Mouse (Mus musculus) hindlimb bud, embryonic 11.5 days (tissue): ENCODE data around the gene Ghr.

Source experiments
- DNase-seq: peaks from one replicate; pipeline ENCODE4 v3.0.0-alpha.2; 2012; ENCODE audit warnings: low read depth, low spot score; ENCODE audit errors: extremely low spot score

Ghr gene

DNA sequence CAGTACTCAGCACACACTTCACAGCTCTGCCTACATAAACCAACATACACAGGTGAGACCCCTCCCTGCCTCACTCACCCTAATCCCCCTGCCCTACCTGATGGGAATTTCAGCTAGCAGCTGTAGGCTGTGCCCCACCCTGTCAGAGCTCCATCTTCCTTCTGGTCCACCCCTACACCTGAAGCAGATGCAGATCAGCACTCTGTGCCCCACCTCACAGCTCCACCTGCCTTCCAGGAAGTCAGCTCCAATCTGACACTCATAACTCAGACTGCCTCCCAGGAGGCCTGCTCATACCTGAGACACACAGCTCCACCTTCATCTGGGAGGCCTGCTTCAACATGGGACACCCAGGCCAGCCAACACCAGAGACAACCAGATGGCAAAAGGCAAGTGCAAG, 192.6 kb downstream of the Ghr start:
- DNase-seq, result no peak

DNA sequence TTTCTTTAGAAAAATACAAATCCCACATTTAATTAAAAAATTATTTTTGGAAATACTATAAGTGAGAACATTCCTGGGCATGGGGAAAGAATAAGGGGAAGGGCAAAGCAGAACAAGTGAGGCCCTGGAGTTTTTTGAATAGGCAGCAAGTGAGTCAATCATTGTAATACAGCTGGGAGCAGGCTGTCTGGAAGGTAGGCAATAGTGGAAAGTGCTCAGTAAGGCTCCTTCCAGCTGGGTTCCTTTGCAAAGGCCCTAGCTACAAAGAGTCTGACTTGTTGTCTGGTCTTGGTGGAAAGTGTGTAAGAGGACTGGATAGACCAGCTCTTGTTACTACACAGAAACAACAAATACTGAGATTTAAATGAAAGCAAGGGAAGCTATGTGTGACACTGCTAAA, 194.3 kb downstream of the Ghr start:
- DNase-seq, result no peak

DNA sequence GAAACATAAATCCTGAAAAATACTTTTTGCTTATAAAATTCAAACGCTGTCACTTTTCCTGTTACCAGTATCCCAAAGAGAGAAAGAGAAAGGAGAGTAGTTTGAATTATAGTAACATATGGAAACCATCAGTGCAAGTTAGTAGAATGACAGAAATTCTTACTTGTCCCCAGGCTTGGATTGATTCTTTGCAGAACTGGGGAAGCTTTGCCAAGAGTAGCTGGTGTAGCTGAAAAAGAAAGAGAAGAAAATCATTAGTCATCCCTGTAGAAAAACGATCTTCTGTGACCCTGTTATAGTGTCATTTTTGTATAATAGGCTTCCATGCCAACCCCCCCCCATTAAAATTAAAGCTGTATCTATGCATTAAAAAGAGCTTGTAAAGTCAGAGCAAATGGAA, 194.8 kb downstream of the Ghr start:
- DNase-seq, result no peak

DNA sequence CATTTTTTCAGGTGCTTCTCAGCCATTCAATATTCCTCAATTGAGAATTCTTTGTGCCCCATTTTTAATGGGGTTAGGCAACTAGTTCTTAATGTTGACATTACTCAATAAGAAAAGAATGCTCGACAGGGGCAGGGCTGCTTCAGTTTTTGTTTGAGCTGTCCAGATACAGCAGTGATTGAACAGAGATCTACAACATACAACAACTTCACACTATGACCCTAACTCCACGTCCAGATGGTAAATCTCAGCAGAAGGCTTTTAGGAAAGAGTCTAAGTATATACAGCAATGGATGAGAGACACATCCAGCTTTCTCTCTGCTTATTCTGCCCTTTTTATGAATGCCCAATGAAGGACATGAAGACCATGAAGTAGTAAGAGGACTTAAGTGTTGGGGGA, 199.5 kb downstream of the Ghr start:
- no peak for DNase-seq

DNA sequence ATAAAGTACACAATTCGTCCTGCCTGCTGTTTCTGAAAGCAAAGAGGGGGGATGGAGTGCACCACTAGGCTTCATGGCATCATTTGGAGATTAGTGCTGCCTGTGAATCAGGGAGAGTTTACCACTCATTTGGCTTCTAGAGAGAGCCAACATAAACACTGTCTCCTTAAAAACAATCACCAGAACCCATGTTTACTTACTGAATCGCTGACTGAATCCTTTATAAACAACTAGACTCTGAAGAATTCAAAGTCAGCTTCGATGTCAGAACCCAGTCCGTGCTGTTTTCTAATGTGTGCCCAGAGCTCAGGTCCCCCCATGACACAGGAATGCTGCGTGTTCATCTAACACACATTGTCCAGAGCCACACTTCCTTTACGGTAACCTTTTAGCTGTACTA, 201.9 kb downstream of the Ghr start:
- no peak for DNase-seq

DNA sequence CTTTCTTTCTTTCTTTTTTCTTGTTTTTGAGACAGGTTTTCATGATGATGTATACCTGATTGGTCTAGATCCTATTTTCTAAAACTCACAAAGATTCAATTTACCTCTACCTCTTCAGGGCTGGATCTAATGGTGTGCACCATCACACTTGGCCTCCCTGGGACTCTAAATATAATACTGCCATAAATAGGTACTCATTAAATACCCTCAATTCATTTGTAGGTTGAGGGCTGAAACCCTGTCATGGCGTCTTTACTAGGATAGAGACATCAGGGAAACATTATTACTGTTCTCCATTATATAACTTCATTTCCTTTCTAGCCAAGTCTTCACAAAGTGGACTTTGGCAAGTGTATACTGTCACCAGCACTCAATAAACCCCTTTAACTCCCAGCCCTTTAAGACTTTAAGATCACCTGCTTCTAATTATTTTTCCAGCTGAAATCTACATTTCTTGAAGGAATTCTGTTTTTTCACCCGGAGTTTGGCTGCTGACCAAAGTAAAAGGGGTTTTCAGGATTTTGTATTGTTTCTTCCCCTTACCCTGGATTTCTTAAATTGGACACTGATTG, 214.9 kb downstream of the Ghr start:
- DNase-seq, result no peak

DNA sequence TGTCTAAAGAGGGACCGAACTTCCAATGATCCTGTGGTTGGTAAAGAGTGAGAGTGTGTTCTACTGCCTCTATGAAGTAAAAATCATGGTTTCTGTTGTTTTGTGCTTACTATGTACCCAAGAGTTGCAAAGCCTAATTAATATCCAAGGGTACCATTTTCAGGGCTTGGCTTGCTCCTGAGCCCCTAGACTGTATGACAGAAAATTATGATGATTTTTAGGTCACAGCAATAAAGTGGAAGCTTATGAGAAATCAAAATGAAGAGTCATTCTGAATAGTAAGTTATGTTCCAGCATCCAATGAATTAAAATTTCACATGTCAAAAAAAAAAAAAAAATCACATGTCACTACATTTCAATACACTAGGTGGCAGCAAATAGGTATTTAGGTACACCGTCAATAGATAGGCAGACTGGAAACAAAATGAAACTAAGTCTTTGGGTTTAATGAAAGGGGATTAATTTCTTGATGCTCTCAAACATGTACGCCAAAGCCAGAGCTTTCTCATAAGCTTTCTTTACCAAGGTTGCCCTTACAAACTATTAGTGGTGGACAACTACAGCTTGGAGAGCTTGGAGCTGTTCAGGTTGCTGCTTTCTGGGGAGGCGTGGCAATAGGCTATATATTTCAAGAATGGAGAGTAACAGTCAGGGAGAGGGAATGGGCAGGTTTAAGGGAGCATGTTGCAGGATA, 227.1 kb downstream of the Ghr start:
- DNase-seq, result peak; percentile 6

DNA sequence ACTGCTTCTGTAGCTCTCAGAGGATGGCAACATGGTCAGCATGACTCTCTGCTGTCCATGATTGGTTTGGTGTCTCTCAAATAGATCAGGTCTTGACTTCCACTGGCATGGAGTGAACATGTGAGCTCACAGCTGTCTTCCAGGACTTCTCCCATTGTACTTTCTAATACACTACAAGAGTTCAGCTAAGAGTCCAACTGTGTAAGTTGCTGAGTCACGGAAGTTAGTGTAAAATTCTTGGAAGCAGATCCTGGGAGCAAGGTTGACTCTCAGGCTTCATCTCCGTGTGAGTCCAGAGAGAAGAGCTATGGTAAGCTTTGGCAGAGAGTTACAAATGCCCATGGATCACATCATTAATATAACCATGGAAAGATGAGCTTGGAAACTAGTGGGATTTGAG, 229.6 kb downstream of the Ghr start:
- no peak for DNase-seq

DNA sequence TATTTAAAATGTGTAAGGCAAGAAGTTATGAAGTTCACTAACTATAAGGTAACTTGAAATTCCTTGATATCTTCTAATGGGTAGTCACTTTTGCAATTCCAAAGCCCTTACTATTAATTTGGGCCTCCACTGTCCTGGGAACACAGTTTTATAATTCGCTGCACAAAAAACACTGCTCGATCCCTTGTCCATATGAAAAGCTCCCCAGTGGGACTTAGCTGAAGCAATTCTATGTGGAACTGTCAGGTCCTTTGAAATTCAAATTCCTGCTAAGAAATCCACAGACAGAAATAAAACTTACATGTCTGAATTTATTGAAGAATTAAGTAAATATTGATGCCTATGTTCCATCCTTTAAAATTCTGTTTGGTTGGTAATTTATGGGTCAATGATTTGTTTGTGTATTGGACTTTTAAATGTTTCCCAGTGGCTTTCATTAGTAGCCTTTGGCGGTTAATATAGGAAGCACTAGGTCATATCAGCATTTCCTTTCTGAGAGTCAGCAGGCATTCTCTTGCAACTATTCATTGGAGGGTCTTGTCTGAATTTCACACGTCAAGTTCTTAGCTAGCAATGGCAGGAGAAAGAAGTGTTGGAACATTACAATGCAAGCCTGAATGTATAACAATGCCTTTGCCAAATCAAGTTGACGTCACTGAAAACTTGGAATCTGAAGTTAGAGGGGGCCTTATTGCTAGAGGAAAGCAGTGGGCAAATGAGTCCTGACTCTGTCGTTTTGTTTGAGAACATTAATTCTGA, 233.8 kb downstream of the Ghr start:
- no peak for DNase-seq

DNA sequence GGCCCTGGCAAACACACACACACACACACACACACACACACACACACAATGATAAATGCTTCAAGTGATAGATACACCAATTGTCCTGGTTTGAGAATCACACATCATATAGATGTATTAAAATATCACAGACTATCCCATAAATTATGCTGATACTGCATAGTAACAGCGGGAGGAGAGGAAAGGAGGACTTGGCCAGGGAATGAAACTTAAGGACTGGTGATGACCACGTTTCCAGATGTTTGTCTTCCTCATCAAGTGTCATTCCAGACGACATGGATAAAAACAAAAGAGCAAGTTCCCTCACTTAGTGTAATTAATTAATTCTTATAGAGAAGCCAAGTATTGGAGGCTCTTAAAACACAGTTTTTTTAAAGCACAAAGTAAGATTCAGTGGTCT, 236.6 kb downstream of the Ghr start:
- DNase-seq, result no peak

DNA sequence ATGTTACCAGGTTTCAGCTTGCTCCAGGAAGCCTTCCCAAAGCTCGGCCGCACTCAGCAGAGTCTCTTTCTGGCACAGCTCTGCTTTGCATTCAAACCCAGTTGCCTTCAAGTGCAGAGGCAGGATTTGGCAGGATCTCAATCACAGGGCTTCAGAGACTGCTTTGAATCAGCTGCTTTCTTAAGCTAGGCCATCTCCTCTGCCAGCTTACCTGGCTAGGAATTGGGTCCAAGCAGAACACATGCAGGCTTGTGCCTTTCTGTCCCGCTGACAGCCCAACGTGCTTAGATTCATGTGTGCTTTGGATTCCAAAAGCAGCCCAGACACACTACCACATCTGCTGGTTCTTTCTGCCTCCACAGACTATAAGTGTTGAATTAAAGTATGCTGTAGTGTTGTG, 238.7 kb downstream of the Ghr start:
- no peak for DNase-seq

DNA sequence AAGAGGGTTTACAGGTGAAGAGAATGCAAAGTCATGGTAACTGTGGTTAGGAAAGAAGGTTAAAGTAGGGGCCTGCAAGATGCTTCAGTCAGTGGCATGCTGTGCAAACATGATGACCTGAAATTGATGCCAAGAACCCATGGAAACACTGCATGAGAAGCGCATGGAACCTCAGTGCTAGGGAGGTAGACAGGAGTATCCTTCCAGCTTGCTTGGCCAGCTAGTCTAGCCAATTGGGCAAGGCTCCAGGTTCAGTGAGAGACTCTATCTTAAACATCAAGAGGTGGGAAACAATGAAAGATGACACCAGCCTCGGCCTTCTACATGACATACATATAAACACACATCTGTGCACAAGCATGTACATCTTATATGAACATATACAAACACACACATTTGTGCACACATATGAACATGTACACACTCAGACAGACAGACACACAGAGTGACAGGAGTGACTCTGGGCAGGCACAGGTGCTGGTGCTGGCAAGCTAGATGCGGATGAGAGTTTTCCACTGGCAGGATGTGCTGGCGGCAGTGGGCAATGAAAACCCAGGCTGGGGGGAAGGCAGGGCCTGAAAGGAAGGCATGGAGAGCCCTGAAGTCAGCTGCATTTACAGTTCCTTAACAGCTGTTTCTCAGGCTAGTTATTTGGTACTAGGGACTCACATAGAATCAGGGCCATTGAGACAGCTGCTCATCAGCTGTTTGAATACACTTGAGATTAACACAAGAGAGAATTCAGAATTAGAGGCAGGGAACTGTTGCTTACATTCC, 241.3 kb downstream of the Ghr start:
- no peak for DNase-seq

DNA sequence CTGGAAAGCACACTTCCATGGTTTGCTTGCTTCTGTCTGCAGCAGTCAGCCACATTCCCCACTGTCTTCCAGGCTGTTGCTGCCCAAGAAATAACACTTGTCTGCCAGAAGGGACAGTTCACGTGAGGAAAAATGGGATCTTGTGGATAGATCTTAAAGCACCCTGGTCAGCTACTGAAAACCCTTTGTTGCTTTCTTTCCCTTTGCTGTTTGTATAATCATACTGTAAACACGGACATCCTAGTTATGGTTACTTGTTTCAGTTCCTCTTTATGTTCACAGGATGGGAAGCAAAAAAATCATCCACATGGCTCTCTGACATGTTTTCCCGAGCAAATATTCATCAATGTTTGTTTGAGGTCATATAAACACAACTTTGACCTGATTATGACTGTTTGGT, 243.4 kb downstream of the Ghr start:
- DNase-seq, result no peak

DNA sequence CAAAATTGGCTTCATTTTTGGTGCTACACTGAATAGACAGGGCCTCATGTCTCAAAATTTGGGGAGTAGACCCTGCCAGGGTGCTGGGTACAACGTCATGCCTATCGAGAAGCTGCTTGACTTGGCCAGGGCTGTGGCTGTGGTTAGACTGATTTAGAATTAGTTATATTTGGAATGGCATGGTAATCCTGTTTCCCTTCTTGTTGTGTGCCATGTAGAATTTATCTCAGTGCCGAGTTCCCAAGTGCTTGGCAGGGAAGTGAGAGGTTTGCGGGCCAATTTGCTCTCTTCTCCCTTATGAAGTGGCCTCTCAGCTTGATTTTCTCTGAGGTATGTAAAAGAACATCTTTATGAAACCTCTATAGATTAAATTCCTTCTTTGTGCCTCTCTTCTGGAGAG, 250.8 kb downstream of the Ghr start:
- no peak for DNase-seq

DNA sequence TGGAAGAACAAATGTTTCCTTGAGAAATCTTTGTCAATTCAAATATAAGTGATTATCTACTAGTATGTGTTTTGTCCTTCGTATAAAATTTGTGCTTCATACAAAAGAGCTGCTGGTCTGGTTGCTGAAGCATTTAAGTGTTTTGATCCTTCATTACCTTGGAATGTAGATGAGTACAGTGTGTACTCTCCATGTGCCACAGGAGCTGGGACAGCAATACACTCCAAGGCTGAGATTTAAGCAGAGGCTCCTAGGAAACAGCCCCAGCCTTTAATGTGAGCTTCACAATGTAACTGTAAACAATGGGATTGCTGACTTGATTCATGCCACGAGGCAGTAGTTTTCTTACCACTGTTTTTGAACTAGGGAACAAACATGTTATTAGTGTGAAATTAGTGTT, 251.5 kb downstream of the Ghr start:
- no peak for DNase-seq

DNA sequence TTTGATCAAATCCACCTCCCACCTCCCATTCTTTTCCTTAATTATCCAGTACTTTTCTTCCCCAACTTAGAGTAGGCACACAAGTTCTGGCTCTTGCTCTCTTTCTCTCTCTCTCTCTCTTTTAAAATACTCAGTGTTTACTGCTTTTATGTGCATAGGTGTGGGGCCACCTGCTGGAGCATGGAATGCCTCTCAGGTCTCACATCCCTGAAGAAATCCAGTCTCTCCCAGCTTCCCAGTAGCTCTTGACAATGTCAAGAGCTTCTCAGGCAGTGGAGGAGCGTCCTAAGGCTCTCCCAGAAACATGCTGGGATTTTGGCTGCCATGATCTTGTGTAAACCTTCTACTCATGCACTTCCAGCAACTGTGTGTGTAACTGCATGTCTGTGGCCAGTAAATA, 253.0 kb downstream of the Ghr start:
- no peak for DNase-seq

DNA sequence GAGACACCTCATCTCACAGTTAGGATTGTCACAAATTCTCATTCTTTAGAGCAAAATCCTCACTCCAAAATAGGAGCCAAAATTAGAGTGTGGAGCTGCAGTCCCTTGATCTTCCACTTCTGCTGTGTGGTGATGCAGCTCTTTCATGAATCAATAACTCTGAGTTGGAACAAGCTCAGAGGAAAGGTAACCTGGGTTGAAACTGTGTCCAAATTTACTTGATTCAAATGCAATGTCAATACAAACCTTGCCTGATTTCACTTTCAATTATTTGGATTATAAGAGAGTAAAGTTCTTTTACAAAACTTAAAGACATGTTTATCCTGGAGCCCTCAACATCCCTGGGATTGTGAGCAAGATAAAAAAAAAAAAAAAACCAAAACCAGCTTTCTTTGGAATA, 260.3 kb downstream of the Ghr start:
- no peak for DNase-seq

DNA sequence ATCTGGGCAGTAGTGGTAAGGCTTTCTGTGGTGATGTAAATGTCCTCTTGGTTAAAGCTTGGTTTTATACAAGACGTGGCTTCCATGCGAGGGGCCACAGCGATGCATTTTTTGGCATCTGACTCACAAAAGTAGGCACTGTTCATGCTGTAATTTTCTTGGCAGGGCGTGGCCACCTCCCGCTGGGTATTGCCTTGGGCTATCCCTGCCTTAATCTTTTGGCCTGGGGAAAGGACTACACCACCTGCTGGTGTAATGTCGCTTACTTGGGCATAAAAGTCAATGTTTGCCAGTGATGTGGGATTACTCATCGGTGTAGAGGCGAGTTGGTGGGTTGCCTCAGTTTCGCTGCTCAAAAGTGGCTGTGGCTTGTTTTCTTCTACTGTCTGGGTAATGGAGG, 263.4 kb downstream of the Ghr start:
- DNase-seq, result no peak

DNA sequence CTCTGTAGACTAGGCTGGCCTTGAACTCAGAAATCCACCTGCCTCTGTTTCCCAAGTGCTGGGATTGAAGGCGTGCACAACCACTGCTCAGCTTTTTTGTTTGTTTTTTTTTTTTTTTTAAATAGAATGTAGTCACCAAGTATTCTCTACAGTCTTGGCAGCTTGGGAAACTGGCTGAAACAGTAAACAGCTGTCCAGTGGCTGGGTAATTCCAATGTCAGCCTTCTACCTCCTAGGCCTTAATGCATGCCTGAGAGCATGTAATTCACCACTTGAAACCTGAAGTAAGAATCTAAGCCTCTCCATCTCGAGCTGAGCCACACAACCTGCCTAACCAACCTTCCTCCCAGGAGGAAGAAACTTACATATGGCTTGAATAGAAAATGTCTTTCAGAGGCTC, 266.7 kb downstream of the Ghr start:
- DNase-seq, result no peak

DNA sequence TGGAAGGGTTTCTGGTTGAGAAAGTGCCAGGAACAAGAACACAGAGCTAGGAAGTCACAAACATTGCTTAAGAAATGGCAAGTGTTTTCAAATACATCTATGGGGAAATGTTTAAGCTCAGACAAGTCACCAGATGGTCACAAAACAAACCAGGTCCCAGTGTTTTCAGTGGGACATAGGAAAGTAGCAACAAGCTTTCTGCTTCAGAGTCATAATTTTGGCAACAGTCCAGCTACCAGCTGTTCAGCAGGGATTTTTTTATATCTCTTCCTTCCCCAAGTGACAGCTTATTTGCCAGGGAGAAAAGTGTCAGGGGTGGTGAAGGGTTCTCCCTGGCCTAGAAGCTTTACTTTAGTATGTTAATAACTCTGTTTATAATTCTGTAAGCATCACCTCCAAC, 270.4 kb downstream of the Ghr start:
- DNase-seq, result no peak

DNA sequence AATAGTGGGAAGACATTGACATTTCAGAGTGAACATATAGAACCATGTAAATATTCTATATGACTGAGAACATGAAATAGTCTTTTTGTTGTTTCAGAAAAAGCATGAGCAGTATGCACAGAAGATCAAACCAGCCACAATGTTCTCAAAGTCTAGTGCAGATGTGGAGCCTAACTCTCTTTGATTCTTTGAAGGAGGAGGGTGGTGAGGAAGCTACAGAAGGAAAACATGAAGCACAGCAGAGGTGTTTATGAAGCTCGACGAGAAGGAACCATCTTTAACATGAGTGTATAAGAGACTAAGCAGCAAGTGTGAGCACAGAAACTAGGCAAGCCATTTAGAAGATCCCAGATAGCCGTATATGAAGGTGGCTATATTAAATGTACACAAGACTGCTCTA, 273.4 kb downstream of the Ghr start:
- no peak for DNase-seq

DNA sequence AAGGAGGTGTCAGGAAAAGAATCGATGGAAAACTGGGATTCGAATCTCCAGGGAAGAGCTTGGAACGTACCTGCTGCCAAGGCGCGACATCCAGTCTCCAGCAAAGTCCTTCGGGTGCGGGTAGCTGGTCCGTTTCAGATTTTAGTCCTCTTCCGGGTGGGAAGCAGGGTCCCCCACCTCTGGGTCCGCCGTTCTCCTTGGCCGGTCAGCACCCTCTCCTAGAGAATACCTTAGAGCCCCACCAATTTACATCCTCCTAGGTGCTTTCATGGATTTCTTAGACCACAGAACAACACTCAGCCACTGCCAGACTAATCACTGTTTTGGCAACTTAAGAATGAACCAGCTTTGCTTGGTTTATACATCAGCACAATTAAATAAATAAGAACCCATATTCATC, 279.9 kb downstream of the Ghr start, which contains the start of gene Ccdc152:
Gene Ccdc152, minus strand, starts transcription at position 101 of the 400 bp plus-strand sequence.
- DNase-seq, result no peak
